Mouse (Mus musculus) yolk sac, embryonic 10.5 days (tissue): ENCODE data around the gene Tuba3a.

ENCODE experiments used
- DNase-seq: peaks from one replicate; pipeline ENCODE4 v3.0.0-alpha.2; 2017; ENCODE audit warnings: low spot score

The Tuba3a gene

GRCm38 (mm10) chr6:125231117-125232044 lies 54.5 kb downstream of the Tuba3a start, which contains the start of gene Tapbpl:
Tapbpl (minus strand) TSS chr6:125231860.
- DNase-seq = peak; percentile 34

GRCm38 (mm10) chr6:125230571-125230970 lies 55.3 kb downstream of the Tuba3a start:
- no peak for DNase-seq
